Mouse (Mus musculus): ENCODE results near the gene Rad1. TPM values are rescaled to one million over a fixed set of nuclear protein-coding genes. Genes with fewer than 3 reads are reported as not detected.

Rad1 gene
- total and polyA plus RNA-seq, 3 experiments: 13.8 to 40.1 (median 39.4) TPM

GRCm38 (mm10) chr15:10460986-10461385, 24.8 kb upstream of the Rad1 start:
- TF ChIP-seq TAL1 (conservative IDR thresholded peaks at IDR 0.05; ENCODE audit: low read depth, low read length): no peak
- no peak for TF ChIP-seq CTCF (IDR thresholded peaks at IDR 0.05; ENCODE audit: low read depth, low read length)
- TF ChIP-seq GATA1 (IDR thresholded peaks at IDR 0.05; ENCODE audit: borderline replicate concordance, low read length): no peak
- no peak for TF ChIP-seq GATA2 (IDR thresholded peaks at IDR 0.05; ENCODE audit: borderline replicate concordance, low read depth, low read length)
- TF ChIP-seq POLR2AphosphoS5 (IDR thresholded peaks at IDR 0.05; ENCODE audit: insufficient replicate concordance, low read depth, low read length): no peak
- no peaks in the 10 kb centered on the region for H3K4me1 ChIP-seq (ENCODE audit: insufficient read depth, low read depth, low read length)
- H3K9me3 ChIP-seq (replicated peaks): no peaks in the 10 kb centered on the region
- ATAC-seq (ENCODE audit: extremely low read depth, insufficient number of reproducible peaks, low FRiP score, poor library complexity, severe bottlenecking) (no peak), DNase-seq (ENCODE audit: low spot score) (no peak)
- peaks cover 72% of the 10 kb centered on the region for H3K36me3 ChIP-seq (replicated peaks)
- H3K4me3 ChIP-seq (ENCODE audit: low read depth, low read length): no peak overlapping the region
- H3K27me3 ChIP-seq (ENCODE audit: insufficient read depth, low read length): no peaks in the 10 kb centered on the region

- Histone ChIP-seq H3K27me3 (ENCODE audit: insufficient read depth, low read length) (no peaks in the 10 kb centered on the region), H3K9me3 (replicated peaks) (no peaks in the 10 kb centered on the region), H3K4me1 (ENCODE audit: insufficient read depth, low read depth, low read length) (peaks cover 7% of the 10 kb centered on the region), H3K36me3 (replicated peaks) (peaks cover 69% of the 10 kb centered on the region), H3K4me3 (ENCODE audit: low read depth, low read length) (no peak overlapping the region)
- TF ChIP-seq GATA2 (IDR thresholded peaks at IDR 0.05; ENCODE audit: borderline replicate concordance, low read depth, low read length): no peak
- no peak for TF ChIP-seq CTCF (IDR thresholded peaks at IDR 0.05; ENCODE audit: low read depth, low read length)
- no peak for TF ChIP-seq TAL1 (conservative IDR thresholded peaks at IDR 0.05; ENCODE audit: low read depth, low read length)
- TF ChIP-seq GATA1 (IDR thresholded peaks at IDR 0.05; ENCODE audit: borderline replicate concordance, low read length): no peak
- TF ChIP-seq POLR2AphosphoS5 (IDR thresholded peaks at IDR 0.05; ENCODE audit: insufficient replicate concordance, low read depth, low read length): no peak
- ATAC-seq (ENCODE audit: extremely low read depth, insufficient number of reproducible peaks, low FRiP score, poor library complexity, severe bottlenecking) (no peak), DNase-seq (ENCODE audit: low spot score) (no peak)
Measured at GRCm38 (mm10) chr15:10463555-10463954, 22.3 kb upstream of the Rad1 start.

GRCm38 (mm10) chr15:10464678-10465077, 21.1 kb upstream of the Rad1 start:
- H3K9me3 ChIP-seq (replicated peaks): no peaks in the 10 kb centered on the region
- DNase-seq (ENCODE audit: low spot score): no peak
- H3K4me1 ChIP-seq (ENCODE audit: insufficient read depth, low read depth, low read length): peaks cover 15% of the 10 kb centered on the region
- no peak for ATAC-seq (ENCODE audit: extremely low read depth, insufficient number of reproducible peaks, low FRiP score, poor library complexity, severe bottlenecking)
- peaks cover 62% of the 10 kb centered on the region for H3K36me3 ChIP-seq (replicated peaks)
- TF ChIP-seq GATA1 (IDR thresholded peaks at IDR 0.05; ENCODE audit: borderline replicate concordance, low read length) (no peak), GATA2 (IDR thresholded peaks at IDR 0.05; ENCODE audit: borderline replicate concordance, low read depth, low read length) (no peak), CTCF (IDR thresholded peaks at IDR 0.05; ENCODE audit: low read depth, low read length) (no peak), TAL1 (conservative IDR thresholded peaks at IDR 0.05; ENCODE audit: low read depth, low read length) (no peak), POLR2AphosphoS5 (IDR thresholded peaks at IDR 0.05; ENCODE audit: insufficient replicate concordance, low read depth, low read length) (no peak)
- H3K4me3 ChIP-seq (ENCODE audit: low read depth, low read length): no peak overlapping the region
- no peaks in the 10 kb centered on the region for H3K27me3 ChIP-seq (ENCODE audit: insufficient read depth, low read length)

GRCm38 (mm10) chr15:10468761-10469160, 17.1 kb upstream of the Rad1 start:
- no peak for ATAC-seq (ENCODE audit: extremely low read depth, insufficient number of reproducible peaks, low FRiP score, poor library complexity, severe bottlenecking)
- Histone ChIP-seq H3K36me3 (replicated peaks) (peaks cover 28% of the 10 kb centered on the region), H3K4me1 (ENCODE audit: insufficient read depth, low read depth, low read length) (peaks cover 25% of the 10 kb centered on the region), H3K4me3 (ENCODE audit: low read depth, low read length) (no peak overlapping the region), H3K27me3 (ENCODE audit: insufficient read depth, low read length) (no peaks in the 10 kb centered on the region), H3K9me3 (replicated peaks) (no peaks in the 10 kb centered on the region)
- no peak for DNase-seq (ENCODE audit: low spot score)
- TF ChIP-seq CTCF (IDR thresholded peaks at IDR 0.05; ENCODE audit: low read depth, low read length) (no peak), GATA2 (IDR thresholded peaks at IDR 0.05; ENCODE audit: borderline replicate concordance, low read depth, low read length) (no peak), TAL1 (conservative IDR thresholded peaks at IDR 0.05; ENCODE audit: low read depth, low read length) (no peak), POLR2AphosphoS5 (IDR thresholded peaks at IDR 0.05; ENCODE audit: insufficient replicate concordance, low read depth, low read length) (no peak), GATA1 (IDR thresholded peaks at IDR 0.05; ENCODE audit: borderline replicate concordance, low read length) (no peak)

GRCm38 (mm10) chr15:10469641-10470150, 16.1 kb upstream of the Rad1 start:
- peaks cover 25% of the 10 kb centered on the region for H3K36me3 ChIP-seq (replicated peaks)
- H3K27me3 ChIP-seq (ENCODE audit: insufficient read depth, low read length): no peaks in the 10 kb centered on the region
- peak overlapping the region; percentile 80 for H3K4me3 ChIP-seq (ENCODE audit: low read depth, low read length)
- H3K9me3 ChIP-seq (replicated peaks): no peaks in the 10 kb centered on the region
- TF ChIP-seq POLR2AphosphoS5 (IDR thresholded peaks at IDR 0.05; ENCODE audit: insufficient replicate concordance, low read depth, low read length) (no peak), CTCF (IDR thresholded peaks at IDR 0.05; ENCODE audit: low read depth, low read length) (no peak), GATA2 (IDR thresholded peaks at IDR 0.05; ENCODE audit: borderline replicate concordance, low read depth, low read length) (no peak), GATA1 (IDR thresholded peaks at IDR 0.05; ENCODE audit: borderline replicate concordance, low read length) (no peak)
- H3K4me1 ChIP-seq (ENCODE audit: insufficient read depth, low read depth, low read length): peaks cover 25% of the 10 kb centered on the region
- DNase-seq (ENCODE audit: low spot score) (no peak), ATAC-seq (ENCODE audit: extremely low read depth, insufficient number of reproducible peaks, low FRiP score, poor library complexity, severe bottlenecking) (no peak)

GRCm38 (mm10) chr15:10470151-10470831, 15.5 kb upstream of the Rad1 start, which contains the start of gene Dnajc21:
Gene Dnajc21, minus strand, starts transcription at chr15:10470516.
- peak; percentile 94 for ATAC-seq (ENCODE audit: extremely low read depth, insufficient number of reproducible peaks, low FRiP score, poor library complexity, severe bottlenecking)

More at GRCm38 (mm10) chr15:10470151-10470831, 15.5 kb upstream of the Rad1 start, which contains the start of gene Dnajc21:
- Histone ChIP-seq H3K36me3 (replicated peaks) (peaks cover 28% of the 10 kb centered on the region), H3K27me3 (ENCODE audit: insufficient read depth, low read length) (no peaks in the 10 kb centered on the region), H3K4me3 (ENCODE audit: low read depth, low read length) (peak within 1 kb of the TSS; percentile 80), H3K4me1 (ENCODE audit: insufficient read depth, low read depth, low read length) (peaks cover 28% of the 10 kb centered on the region), H3K9me3 (replicated peaks) (no peaks in the 10 kb centered on the region)
- TF ChIP-seq CTCF (IDR thresholded peaks at IDR 0.05; ENCODE audit: low read depth, low read length): no peak
- no peak for TF ChIP-seq GATA2 (IDR thresholded peaks at IDR 0.05; ENCODE audit: borderline replicate concordance, low read depth, low read length)
- TF ChIP-seq POLR2AphosphoS5 (IDR thresholded peaks at IDR 0.05; ENCODE audit: insufficient replicate concordance, low read depth, low read length): no peak
- no peak for TF ChIP-seq TAL1 (conservative IDR thresholded peaks at IDR 0.05; ENCODE audit: low read depth, low read length)
- no peak for TF ChIP-seq GATA1 (IDR thresholded peaks at IDR 0.05; ENCODE audit: borderline replicate concordance, low read length)
- DNase-seq (ENCODE audit: low spot score): peak; percentile 84

Data from G1E (cell line).